In genomic region chr11:81613869-81614620, GRCm38 (mm10) we compare ENCODE assay signal across 8 mouse cellular contexts.
DNase-seq lines count a peak whose midpoint lies in the region; ATAC-seq lines count a peak whose summit lies in the region.

No protein-coding gene starts in this region.

- WGBS in heart, embryonic 16.5 days = 24% methylated on average over 10 of the region's 10 CpGs
- WGBS in embryonic facial prominence, embryonic 10.5 days = 33% methylated on average over 10 of the region's 10 CpGs
- 29% methylated on average over 10 of the region's 10 CpGs for WGBS in hindbrain, embryonic 14.5 days
- WGBS in midbrain, embryonic 13.5 days = 35% methylated on average over 10 of the region's 10 CpGs

- no peak overlapping the region for H3K27ac ChIP-seq in heart, embryonic 16.5 days (ENCODE audit: low read length)
- H3K27ac ChIP-seq in embryonic facial prominence, embryonic 10.5 days (replicated peaks) = no peak overlapping the region
- no peak overlapping the region for H3K27ac ChIP-seq in hindbrain, embryonic 14.5 days
- H3K27ac ChIP-seq in midbrain, embryonic 13.5 days = no peak overlapping the region

- H3K9me3 ChIP-seq in heart, embryonic 16.5 days (replicated peaks; ENCODE audit: control insufficient read depth, low read length) = no peaks in the 10 kb centered on the region
- H3K9me3 ChIP-seq in embryonic facial prominence, embryonic 10.5 days = no peaks in the 10 kb centered on the region
- H3K9me3 ChIP-seq in hindbrain, embryonic 14.5 days (ENCODE audit: control insufficient read depth, low read length) = no peaks in the 10 kb centered on the region
- H3K9me3 ChIP-seq in midbrain, embryonic 13.5 days = no peaks in the 10 kb centered on the region

- intact Hi-C loops in heart, postnatal 10 days (cut with DNase I) = loop anchor here (1.0 kb wide), 2 partner anchors 23 to 708 kb away; no protein-coding TSS in a partner anchor
- intact Hi-C loops in left cerebral cortex, postnatal 14 days (cut with DNase I) = loop anchor here (2.0 to 10.0 kb wide), 4 partner anchors 25 to 917 kb away; no protein-coding TSS in a partner anchor

- H3K4me1 ChIP-seq in heart, embryonic 16.5 days (ENCODE audit: control insufficient read depth, insufficient read depth, low read length) = peaks cover 6% of the 10 kb centered on the region; the same call in 1 of the 2 replicates
- peaks cover 21% of the 10 kb centered on the region for H3K4me1 ChIP-seq in embryonic facial prominence, embryonic 10.5 days
- H3K4me1 ChIP-seq in hindbrain, embryonic 14.5 days (replicated peaks; ENCODE audit: control insufficient read depth, insufficient read depth, low read length) = peaks cover 19% of the 10 kb centered on the region
- peaks cover 25% of the 10 kb centered on the region for H3K4me1 ChIP-seq in midbrain, embryonic 13.5 days (replicated peaks)

- ATAC-seq in heart, embryonic 16.5 days (replicated peaks; ENCODE audit: extremely low read depth, insufficient read depth, low FRiP score) = no peak
- ATAC-seq in hindbrain, embryonic 14.5 days (ENCODE audit: low FRiP score) = no peak
- ATAC-seq in midbrain, embryonic 13.5 days = no peak

- H3K4me3 ChIP-seq in heart, embryonic 16.5 days (ENCODE audit: low read length) = peak overlapping the region; percentile 29
- peak overlapping the region; percentile 52 for H3K4me3 ChIP-seq in embryonic facial prominence, embryonic 10.5 days
- no peak overlapping the region for H3K4me3 ChIP-seq in hindbrain, embryonic 14.5 days (replicated peaks; ENCODE audit: low read length)
- H3K4me3 ChIP-seq in midbrain, embryonic 13.5 days (replicated peaks) = peak overlapping the region; percentile 23; the same call in 1 of the 2 replicates

- peak overlapping the region; percentile 62 for H3K4me2 ChIP-seq in heart, embryonic 16.5 days (ENCODE audit: low read depth, low read length)
- H3K4me2 ChIP-seq in hindbrain, embryonic 14.5 days (replicated peaks) = peak overlapping the region; percentile 51
- peak overlapping the region; percentile 52 for H3K4me2 ChIP-seq in midbrain, embryonic 13.5 days (replicated peaks)

- H3K27me3 ChIP-seq in heart, embryonic 16.5 days (ENCODE audit: control insufficient read depth, insufficient read depth, low read length) = peaks cover 26% of the 10 kb centered on the region
- H3K27me3 ChIP-seq in embryonic facial prominence, embryonic 10.5 days (replicated peaks; ENCODE audit: low read depth, poor library complexity, severe bottlenecking) = peaks cover 38% of the 10 kb centered on the region
- H3K27me3 ChIP-seq in hindbrain, embryonic 14.5 days (ENCODE audit: control insufficient read depth, insufficient read depth, low read length) = no peaks in the 10 kb centered on the region
- H3K27me3 ChIP-seq in midbrain, embryonic 13.5 days = peaks cover 12% of the 10 kb centered on the region

- H3K36me3 ChIP-seq in heart, embryonic 16.5 days (ENCODE audit: control insufficient read depth, insufficient read depth) = no peaks in the 10 kb centered on the region
- H3K36me3 ChIP-seq in embryonic facial prominence, embryonic 10.5 days (replicated peaks) = no peaks in the 10 kb centered on the region
- no peaks in the 10 kb centered on the region for H3K36me3 ChIP-seq in hindbrain, embryonic 14.5 days (replicated peaks; ENCODE audit: control insufficient read depth, insufficient read depth)
- H3K36me3 ChIP-seq in midbrain, embryonic 13.5 days = no peaks in the 10 kb centered on the region

- H3K9ac ChIP-seq in heart, embryonic 16.5 days (ENCODE audit: low read length) = no peak overlapping the region
- H3K9ac ChIP-seq in hindbrain, embryonic 14.5 days = peak overlapping the region; percentile 44; the same call in 1 of the 2 replicates
- peak overlapping the region; percentile 26; the same call in 1 of the 2 replicates for H3K9ac ChIP-seq in midbrain, embryonic 13.5 days (replicated peaks)

- no peak for DNase-seq in heart, postnatal 10 days
- no peak for DNase-seq in embryonic facial prominence, embryonic 10.5 days (ENCODE audit: low spot score)
- no peak for DNase-seq in hindbrain, embryonic 14.5 days (ENCODE audit: low spot score)
- DNase-seq in left cerebral cortex, postnatal 14 days (ENCODE audit: low spot score in 2 of 2) = no peak
- DNase-seq in natural killer cell, adult 2 months (ENCODE audit: low spot score in 2 of 2) = no peak
- DNase-seq in cerebellum, adult 8-10 months = no peak
